Mouse (Mus musculus): ENCODE results near the gene Tcp10c. TPM values are rescaled to one million over a fixed set of nuclear protein-coding genes. Genes with fewer than 3 reads are reported as not detected.
A peak's percentile ranks its signal among the peaks of the same experiment; 100 is the strongest.
"Not testable (repeated sequence)": the region's sequence is repeated elsewhere in the genome, so short reads cannot be mapped to it uniquely, and the experiment has no call there.

Gene Tcp10c
- polyA plus RNA-seq (2015; fragmentation: Nextera tagmentation; extraction: Ambion mirVana), result not detected in 2 replicates

DNA sequence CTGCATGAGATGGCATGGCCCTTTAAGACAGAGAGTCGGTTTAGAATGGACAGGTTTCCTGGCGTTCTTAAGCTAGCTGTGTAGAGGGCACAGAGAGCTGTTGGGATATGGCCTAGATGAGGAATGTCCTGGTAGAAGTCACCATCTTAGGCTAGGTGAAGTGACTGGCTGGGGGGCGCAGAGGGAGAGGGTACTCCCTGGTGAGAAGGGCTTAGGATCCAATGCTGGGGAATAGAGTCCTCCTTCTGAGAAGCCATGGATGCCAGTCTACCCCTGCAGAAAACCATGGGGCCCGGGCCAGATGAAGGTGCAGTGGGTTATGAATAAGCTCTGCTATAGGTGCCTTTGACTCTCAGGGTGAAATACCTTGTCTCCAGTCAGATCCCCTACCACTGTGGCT, at the start of gene Tcp10c:
Gene Tcp10c (plus strand): TSS at position 52 of the 400 bp plus-strand sequence.
- not testable (repeated sequence) for H3K36me3 ChIP-seq; H3K4me2 ChIP-seq; H3K4me3 ChIP-seq (replicated peaks); ATAC-seq (ENCODE audit: low FRiP score); H3K27me3 ChIP-seq (replicated peaks); H3K4me1 ChIP-seq; H3K9ac ChIP-seq (replicated peaks); H3K27ac ChIP-seq (replicated peaks)
- H3K9me3 ChIP-seq (replicated peaks), result peaks cover 17% of the 10 kb centered on the region; the same call in 1 of the 2 replicates
- 92% methylated on average over 4 of the region's 4 CpGs for WGBS

DNA sequence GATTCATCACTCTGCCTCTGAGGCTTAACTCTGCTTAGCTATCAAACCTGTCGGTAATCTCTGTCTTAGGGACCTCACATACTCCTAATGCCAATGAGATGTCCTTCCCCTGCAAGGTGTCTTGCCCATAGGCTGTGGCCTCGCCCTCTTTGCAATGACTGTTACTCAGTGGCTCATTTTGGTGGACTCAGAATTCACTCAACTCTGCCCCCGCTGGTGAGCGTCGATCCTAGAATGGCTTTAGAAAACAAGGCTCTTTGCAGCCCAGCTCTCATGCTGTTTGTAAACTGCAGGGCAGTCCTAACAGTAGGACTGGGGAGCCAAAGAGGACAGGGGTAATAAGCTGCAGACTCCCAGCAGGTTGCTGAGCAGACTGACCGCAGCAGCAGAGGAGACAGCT, 46.5 kb upstream of the Tcp10c start:
- H3K4me2 ChIP-seq; ATAC-seq (ENCODE audit: low FRiP score); H3K9ac ChIP-seq (replicated peaks); H3K4me1 ChIP-seq; H3K27me3 ChIP-seq (replicated peaks); H3K27ac ChIP-seq (replicated peaks); H3K4me3 ChIP-seq (replicated peaks); H3K36me3 ChIP-seq: not testable (repeated sequence)
- WGBS, result 82% methylated on average over 5 of the region's 6 CpGs
- H3K9me3 ChIP-seq (replicated peaks), result peaks cover 19% of the 10 kb centered on the region

DNA sequence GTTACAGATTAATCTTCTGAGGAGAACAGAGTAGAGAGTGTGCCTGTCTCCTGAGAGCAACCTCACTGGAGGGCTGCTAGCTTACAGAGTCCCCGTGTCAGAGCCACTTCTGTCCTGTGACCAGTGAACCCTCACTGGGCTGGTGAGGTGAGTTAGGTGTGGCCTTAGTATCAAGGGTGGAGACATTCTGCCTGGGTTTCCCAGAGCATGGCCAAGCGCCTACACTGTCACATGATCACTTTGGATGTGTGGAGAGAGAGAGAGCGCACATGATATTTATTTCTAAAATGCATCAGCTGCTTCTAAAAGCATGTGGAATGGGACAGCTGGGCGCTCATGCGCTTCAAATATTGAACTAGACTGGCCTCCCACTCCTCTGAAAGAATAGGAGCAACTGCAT, 46.0 kb upstream of the Tcp10c start:
- not testable (repeated sequence) for H3K27ac ChIP-seq (replicated peaks); H3K27me3 ChIP-seq (replicated peaks); H3K36me3 ChIP-seq; H3K4me3 ChIP-seq (replicated peaks); H3K4me1 ChIP-seq; H3K9ac ChIP-seq (replicated peaks); ATAC-seq (ENCODE audit: low FRiP score); H3K4me2 ChIP-seq
- 88% methylated on average over 5 of the region's 5 CpGs for whole genome bisulfite sequencing
- H3K9me3 ChIP-seq (replicated peaks), result peaks cover 21% of the 10 kb centered on the region

DNA sequence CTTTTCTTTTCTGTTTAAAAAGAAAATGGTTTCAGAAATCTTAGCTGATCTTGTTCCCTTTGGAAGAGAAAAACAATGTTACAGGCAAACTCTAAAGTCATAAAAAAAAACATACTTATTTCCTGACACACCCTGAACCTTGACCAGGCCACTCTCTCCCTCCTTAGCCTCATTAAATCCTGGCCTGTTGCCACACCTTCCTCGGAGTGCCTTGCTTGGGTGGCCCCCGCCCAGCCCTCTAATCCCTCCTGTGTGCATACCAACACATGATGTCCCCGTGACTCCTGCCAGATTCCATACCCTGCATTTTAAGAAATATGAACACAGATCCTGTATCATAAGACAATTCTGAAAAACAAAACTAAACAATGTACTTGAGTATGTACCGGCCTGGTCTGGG, 45.6 kb upstream of the Tcp10c start:
- not testable (repeated sequence) for H3K4me1 ChIP-seq; H3K27me3 ChIP-seq (replicated peaks); H3K27ac ChIP-seq (replicated peaks); H3K4me2 ChIP-seq; ATAC-seq (ENCODE audit: low FRiP score); H3K36me3 ChIP-seq; H3K4me3 ChIP-seq (replicated peaks); H3K9ac ChIP-seq (replicated peaks)
- 91% methylated on average over 4 of the region's 4 CpGs for WGBS
- H3K9me3 ChIP-seq (replicated peaks), result peaks cover 23% of the 10 kb centered on the region

DNA sequence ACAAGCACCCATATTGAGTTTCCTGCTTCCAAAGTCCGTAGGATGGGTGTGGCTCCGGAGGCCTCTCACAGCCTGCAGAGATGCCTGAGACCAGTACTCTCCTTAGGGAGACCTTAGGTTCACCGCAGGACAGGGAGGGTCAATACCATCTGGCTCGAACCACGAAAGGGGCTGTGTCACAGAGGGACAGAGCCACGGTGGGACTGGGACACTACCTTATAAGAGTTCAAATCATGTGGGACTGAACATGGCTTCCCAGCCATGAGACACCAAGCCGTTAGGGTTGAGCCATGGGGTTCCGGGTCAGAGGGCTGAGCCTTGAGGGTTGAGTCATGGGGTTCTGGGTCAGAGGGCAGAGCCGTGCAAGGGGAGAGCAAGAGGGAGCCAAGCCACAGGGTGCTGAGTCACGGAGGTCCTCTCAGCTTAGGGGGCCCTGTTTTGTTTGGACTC, 45.2 kb upstream of the Tcp10c start:
- not testable (repeated sequence) for H3K4me1 ChIP-seq; H3K9ac ChIP-seq (replicated peaks); H3K36me3 ChIP-seq; H3K27ac ChIP-seq (replicated peaks); ATAC-seq (ENCODE audit: low FRiP score); H3K27me3 ChIP-seq (replicated peaks); H3K4me3 ChIP-seq (replicated peaks); H3K4me2 ChIP-seq
- H3K9me3 ChIP-seq (replicated peaks), result peaks cover 23% of the 10 kb centered on the region
- 91% methylated on average over 10 of the region's 10 CpGs for WGBS

DNA sequence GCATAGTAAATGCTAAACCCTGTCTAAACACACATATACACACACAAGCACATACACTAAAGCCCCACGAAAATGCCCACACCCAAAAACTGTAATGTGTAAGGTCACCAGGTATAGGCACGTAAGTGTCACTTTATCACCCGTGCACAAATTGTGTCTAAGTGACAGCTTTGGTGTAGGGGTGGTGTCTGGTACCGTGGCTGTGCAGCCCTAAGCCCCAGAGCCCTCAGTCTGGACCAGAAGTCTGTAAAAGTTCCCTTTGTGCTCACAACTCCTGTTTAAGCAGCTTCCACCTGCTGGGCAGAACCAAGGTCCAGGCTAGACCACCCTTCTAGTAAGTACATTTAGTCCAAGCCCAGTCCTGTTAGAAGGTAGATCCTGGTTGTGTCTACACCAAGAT, 24.4 kb upstream of the Tcp10c start:
- H3K9ac ChIP-seq (replicated peaks); H3K27me3 ChIP-seq (replicated peaks); H3K36me3 ChIP-seq; H3K4me3 ChIP-seq (replicated peaks); H3K4me1 ChIP-seq; H3K27ac ChIP-seq (replicated peaks); H3K4me2 ChIP-seq: not testable (repeated sequence)
- H3K9me3 ChIP-seq (replicated peaks), result peaks cover 48% of the 10 kb centered on the region
- peak; percentile 41; the same call in 1 of the 2 replicates for ATAC-seq (ENCODE audit: low FRiP score)
- whole genome bisulfite sequencing, result 86% methylated on average over 4 of the region's 4 CpGs

DNA sequence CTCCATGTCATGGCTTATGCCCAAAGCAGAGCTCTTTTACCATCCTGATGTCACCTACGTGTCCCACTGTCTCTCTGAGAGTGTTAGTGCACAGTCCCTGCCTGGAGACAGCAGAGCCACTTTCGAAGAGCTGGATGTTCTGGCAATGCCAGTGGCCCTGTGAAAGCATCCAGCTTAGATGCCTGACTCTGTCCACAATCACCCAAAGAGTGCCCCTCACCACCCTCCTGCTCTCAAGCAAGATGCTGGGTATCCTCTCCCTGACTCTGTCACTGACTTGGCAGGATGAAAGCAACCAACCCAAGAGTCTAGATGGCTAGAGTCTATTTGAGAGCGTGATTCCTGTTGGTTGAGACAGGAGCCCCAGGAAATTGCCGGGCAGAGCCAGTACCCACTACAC, 23.2 kb upstream of the Tcp10c start:
- H3K4me1 ChIP-seq; H3K4me2 ChIP-seq; H3K9ac ChIP-seq (replicated peaks); H3K27ac ChIP-seq (replicated peaks); ATAC-seq (ENCODE audit: low FRiP score); H3K27me3 ChIP-seq (replicated peaks); H3K4me3 ChIP-seq (replicated peaks); H3K36me3 ChIP-seq: not testable (repeated sequence)
- 81% methylated on average over 4 of the region's 4 CpGs for WGBS
- H3K9me3 ChIP-seq (replicated peaks), result peaks cover 45% of the 10 kb centered on the region

DNA sequence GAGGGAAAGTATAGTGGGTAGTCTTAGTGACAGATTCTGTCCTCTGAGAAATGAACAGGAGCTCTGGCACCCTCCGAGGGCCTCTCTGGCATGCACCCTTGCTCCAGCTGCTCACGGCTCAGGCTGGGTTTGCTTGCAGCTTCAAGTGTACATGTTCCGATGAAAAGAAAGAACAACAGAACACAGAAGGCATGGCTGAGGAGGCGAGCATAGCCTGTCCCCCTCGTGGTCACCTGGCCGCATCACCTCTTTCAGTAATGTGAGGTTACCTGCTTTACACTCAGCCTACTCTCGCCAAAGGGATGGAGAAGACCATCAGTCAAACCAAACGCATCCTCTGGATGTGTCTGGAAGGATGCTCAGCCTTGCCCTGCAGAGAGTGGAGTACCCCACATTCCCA, 21.9 kb upstream of the Tcp10c start:
- not testable (repeated sequence) for H3K4me3 ChIP-seq (replicated peaks); H3K27me3 ChIP-seq (replicated peaks); H3K9ac ChIP-seq (replicated peaks); ATAC-seq (ENCODE audit: low FRiP score); H3K4me1 ChIP-seq; H3K4me2 ChIP-seq; H3K36me3 ChIP-seq; H3K27ac ChIP-seq (replicated peaks)
- 90% methylated on average over 8 of the region's 8 CpGs for WGBS
- H3K9me3 ChIP-seq (replicated peaks), result peaks cover 48% of the 10 kb centered on the region

DNA sequence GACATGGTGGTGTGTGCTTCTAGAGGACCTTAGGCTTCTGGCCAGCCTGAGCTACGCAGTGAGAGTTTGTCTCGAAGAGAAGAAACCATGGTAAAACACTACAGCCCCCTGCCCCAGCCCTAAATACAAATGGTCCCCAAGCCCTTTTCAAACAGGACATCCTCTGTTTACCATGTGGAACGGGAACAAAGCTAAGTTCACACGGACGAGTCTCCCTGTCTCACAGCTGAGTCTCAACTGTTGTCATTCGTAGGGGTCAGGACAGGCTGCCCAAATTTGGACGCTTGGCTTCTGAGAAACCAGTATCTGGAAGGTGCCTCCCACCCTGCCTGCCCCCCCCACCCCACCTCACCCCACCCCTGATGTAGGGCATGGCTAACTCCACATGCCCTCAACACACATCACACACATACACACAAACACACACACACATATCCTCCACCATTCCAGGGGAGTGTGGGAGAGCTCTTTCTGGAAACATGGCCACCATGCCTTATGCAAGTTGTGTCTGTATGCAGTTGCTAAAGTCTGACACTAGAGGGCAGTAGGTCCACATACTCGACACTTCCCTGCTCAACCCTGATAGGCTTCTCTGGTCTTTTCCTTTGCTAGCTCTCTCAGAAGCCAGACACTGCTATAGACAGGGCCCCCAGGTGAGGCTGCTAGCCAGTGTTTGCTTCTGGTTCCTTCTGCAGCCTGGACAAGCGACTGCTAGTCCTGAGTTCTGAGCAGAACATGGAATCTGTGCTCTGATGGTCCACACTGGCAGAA, 17.2 kb upstream of the Tcp10c start:
- H3K4me2 ChIP-seq; H3K27me3 ChIP-seq (replicated peaks); H3K4me3 ChIP-seq (replicated peaks); H3K27ac ChIP-seq (replicated peaks); H3K4me1 ChIP-seq; H3K9ac ChIP-seq (replicated peaks); H3K36me3 ChIP-seq: not testable (repeated sequence)
- WGBS, result 67% methylated on average over 9 of the region's 9 CpGs
- peaks cover 16% of the 10 kb centered on the region; the same call in 1 of the 2 replicates for H3K9me3 ChIP-seq (replicated peaks)
- peak; percentile 85 for ATAC-seq (ENCODE audit: low FRiP score)

DNA sequence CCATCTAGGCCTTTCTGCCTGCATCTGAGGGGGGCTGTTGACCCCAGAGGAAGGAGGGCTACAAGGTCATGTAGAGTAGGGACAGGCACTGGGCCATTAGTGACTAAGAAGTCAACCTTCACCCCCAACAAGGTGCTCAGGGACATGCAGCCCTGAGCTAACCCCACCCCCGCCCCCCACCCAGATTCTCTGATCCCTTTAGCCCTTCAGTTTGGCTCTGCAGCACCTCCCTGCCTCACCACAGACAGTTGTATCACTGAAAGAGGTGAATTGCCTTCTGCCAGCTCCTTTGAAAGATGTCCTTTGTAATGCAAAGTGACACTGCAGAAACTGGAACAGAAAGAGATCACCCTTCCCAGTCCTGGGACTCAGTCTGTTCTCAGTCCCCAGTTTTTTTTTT, 16.4 kb upstream of the Tcp10c start:
- not testable (repeated sequence) for H3K4me3 ChIP-seq (replicated peaks); H3K9ac ChIP-seq (replicated peaks); H3K36me3 ChIP-seq; H3K4me2 ChIP-seq; H3K27ac ChIP-seq (replicated peaks); H3K4me1 ChIP-seq; H3K27me3 ChIP-seq (replicated peaks)
- WGBS, result 57% methylated on average over 1 of the region's 1 CpGs
- H3K9me3 ChIP-seq (replicated peaks), result peaks cover 11% of the 10 kb centered on the region; the same call in 1 of the 2 replicates
- ATAC-seq (ENCODE audit: low FRiP score), result peak; percentile 42; the same call in 1 of the 2 replicates

DNA sequence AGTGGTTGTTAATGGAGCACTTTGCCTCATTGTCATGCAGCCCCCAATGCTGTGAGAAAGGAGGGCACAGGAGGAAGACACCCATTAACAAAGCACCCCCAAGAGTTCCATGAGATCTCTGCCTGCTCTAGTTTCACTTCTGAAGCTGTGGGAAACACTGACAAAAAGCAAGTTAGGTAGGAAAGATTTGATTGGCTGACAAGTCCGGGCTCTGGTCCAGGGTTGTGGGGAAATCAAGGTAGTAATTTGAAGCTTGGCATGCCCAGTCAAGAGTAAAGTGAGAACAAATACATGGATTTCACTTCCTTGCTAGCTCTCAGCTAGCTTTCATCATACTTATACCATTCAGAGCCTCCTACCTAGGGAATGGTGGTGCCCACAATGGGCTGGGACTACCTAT, 14.3 kb upstream of the Tcp10c start:
- H3K9ac ChIP-seq (replicated peaks); H3K4me2 ChIP-seq; H3K27me3 ChIP-seq (replicated peaks); H3K27ac ChIP-seq (replicated peaks); ATAC-seq (ENCODE audit: low FRiP score); H3K9me3 ChIP-seq (replicated peaks); H3K36me3 ChIP-seq; H3K4me1 ChIP-seq; H3K4me3 ChIP-seq (replicated peaks): not testable (repeated sequence)
- 95% methylated on average over 1 of the region's 1 CpGs for WGBS

DNA sequence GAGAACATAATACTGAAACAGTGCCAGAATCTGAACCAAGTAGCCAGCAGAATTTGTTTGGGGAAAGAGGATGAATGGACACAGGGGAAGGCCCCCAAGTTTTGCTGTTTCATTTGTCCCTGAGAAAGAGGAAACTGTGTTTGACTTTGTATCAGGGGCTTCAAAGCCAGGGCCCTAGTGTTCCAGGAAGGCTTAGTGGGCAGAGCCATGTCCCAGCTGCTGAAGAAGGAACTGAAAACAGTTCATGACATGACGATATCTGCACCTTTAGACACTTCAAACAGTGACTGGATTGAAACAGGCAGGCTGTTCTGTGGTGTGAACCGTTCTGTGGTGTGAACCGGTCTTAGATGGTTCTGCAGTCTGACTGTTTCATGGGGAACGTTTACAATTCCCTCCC, 8.4 kb upstream of the Tcp10c start:
- H3K36me3 ChIP-seq; H3K4me3 ChIP-seq (replicated peaks); H3K4me2 ChIP-seq; H3K9ac ChIP-seq (replicated peaks); H3K9me3 ChIP-seq (replicated peaks); H3K27me3 ChIP-seq (replicated peaks); H3K27ac ChIP-seq (replicated peaks); H3K4me1 ChIP-seq; ATAC-seq (ENCODE audit: low FRiP score): not testable (repeated sequence)
- WGBS, result no CpG with 5 or more reads among the region's 4 CpGs
